9 mouse cellular contexts compared by ENCODE assay signal in genomic region chr7:131411941-131412270, GRCm38 (mm10). TPM values are rescaled to one million over a fixed set of nuclear protein-coding genes. Genes with fewer than 3 reads are reported as not detected.
DNase-seq lines count a peak whose midpoint lies in the region; ATAC-seq lines count a peak whose summit lies in the region.
"Had no signal": no experiment of that assay in that cellular context is flagged by ENCODE, and none has a peak within 500 bp of the region (broad histone marks: within the 10 kb centered on the region; RNA-seq: fewer than 3 reads in every experiment).

No protein-coding gene starts in this region.

- WGBS in hindbrain, embryonic 12.5 days: 77% methylated on average over 2 of the region's 2 CpGs
- WGBS in hindbrain, embryonic 10.5 days: 73% methylated on average over 2 of the region's 2 CpGs
- WGBS in midbrain, embryonic 13.5 days: 74% methylated on average over 2 of the region's 2 CpGs
- 75% methylated on average over 2 of the region's 2 CpGs for WGBS in midbrain, embryonic 10.5 days
- WGBS in limb, embryonic 11.5 days: 46% methylated on average over 2 of the region's 2 CpGs

- no peaks in the 10 kb centered on the region for H3K27me3 ChIP-seq in hindbrain, embryonic 12.5 days
- no peaks in the 10 kb centered on the region for H3K27me3 ChIP-seq in hindbrain, embryonic 10.5 days (ENCODE audit: insufficient read depth, poor library complexity, severe bottlenecking)
- no peaks in the 10 kb centered on the region for H3K27me3 ChIP-seq in midbrain, embryonic 13.5 days
- no peaks in the 10 kb centered on the region for H3K27me3 ChIP-seq in midbrain, embryonic 10.5 days (ENCODE audit: low read depth, poor library complexity, severe bottlenecking)
- H3K27me3 ChIP-seq in limb, embryonic 11.5 days (ENCODE audit: control insufficient read depth, insufficient read depth, low read length): no peaks in the 10 kb centered on the region

- no peak for ATAC-seq in hindbrain, embryonic 12.5 days (ENCODE audit: low FRiP score)
- no peak for ATAC-seq in midbrain, embryonic 13.5 days
- no peak for ATAC-seq in limb, embryonic 11.5 days (ENCODE audit: insufficient number of reproducible peaks, low FRiP score, low TSS enrichment, low read depth)
- ATAC-seq: activated CD4-positive, CD25-positive, alpha-beta regulatory T cell, adult 4 months had no signal

- H3K4me2 ChIP-seq in hindbrain, embryonic 12.5 days (replicated peaks): peak overlapping the region; percentile 55
- H3K4me2 ChIP-seq in midbrain, embryonic 13.5 days (replicated peaks): peak overlapping the region; percentile 64
- no peak overlapping the region for H3K4me2 ChIP-seq in limb, embryonic 11.5 days (ENCODE audit: low read depth, severe bottlenecking)

- H3K36me3 ChIP-seq in hindbrain, embryonic 12.5 days: no peaks in the 10 kb centered on the region
- no peaks in the 10 kb centered on the region for H3K36me3 ChIP-seq in hindbrain, embryonic 10.5 days
- H3K36me3 ChIP-seq in midbrain, embryonic 13.5 days: no peaks in the 10 kb centered on the region
- H3K36me3 ChIP-seq in midbrain, embryonic 10.5 days: no peaks in the 10 kb centered on the region
- no peaks in the 10 kb centered on the region for H3K36me3 ChIP-seq in limb, embryonic 11.5 days (ENCODE audit: control insufficient read depth, insufficient read depth, low read length)

- no peak overlapping the region for H3K9ac ChIP-seq in hindbrain, embryonic 12.5 days
- no peak overlapping the region for H3K9ac ChIP-seq in midbrain, embryonic 13.5 days (replicated peaks)
- H3K9ac ChIP-seq in limb, embryonic 11.5 days (ENCODE audit: low read length): no peak overlapping the region

- no peak overlapping the region for H3K27ac ChIP-seq in hindbrain, embryonic 12.5 days
- no peak overlapping the region for H3K27ac ChIP-seq in hindbrain, embryonic 10.5 days
- H3K27ac ChIP-seq in midbrain, embryonic 13.5 days: no peak overlapping the region
- H3K27ac ChIP-seq in midbrain, embryonic 10.5 days (replicated peaks): no peak overlapping the region
- no peak overlapping the region for H3K27ac ChIP-seq in limb, embryonic 11.5 days (replicated peaks; ENCODE audit: low read depth, low read length)

- no peaks in the 10 kb centered on the region for H3K9me3 ChIP-seq in hindbrain, embryonic 12.5 days (replicated peaks)
- no peaks in the 10 kb centered on the region for H3K9me3 ChIP-seq in hindbrain, embryonic 10.5 days
- H3K9me3 ChIP-seq in midbrain, embryonic 13.5 days: no peaks in the 10 kb centered on the region
- no peaks in the 10 kb centered on the region for H3K9me3 ChIP-seq in midbrain, embryonic 10.5 days (replicated peaks)
- H3K9me3 ChIP-seq in limb, embryonic 11.5 days (ENCODE audit: control insufficient read depth, low read length): no peaks in the 10 kb centered on the region

- no peak for DNase-seq in hindbrain, embryonic 10.5 days (ENCODE audit: low spot score)
- DNase-seq in midbrain, embryonic 10.5 days (ENCODE audit: low spot score): no peak
- no peak for DNase-seq in limb, embryonic 11.5 days (ENCODE audit: low spot score)
- no peak for DNase-seq in testis, postnatal 14 days (ENCODE audit: low spot score)
- DNase-seq in urinary bladder, adult 2 months (ENCODE audit: low spot score): no peak
- DNase-seq: thymus, postnatal 36 days had no signal

- H3K4me3 ChIP-seq in hindbrain, embryonic 12.5 days: no peak overlapping the region
- no peak overlapping the region for H3K4me3 ChIP-seq in hindbrain, embryonic 10.5 days
- H3K4me3 ChIP-seq in midbrain, embryonic 13.5 days (replicated peaks): no peak overlapping the region
- H3K4me3 ChIP-seq in midbrain, embryonic 10.5 days: no peak overlapping the region
- H3K4me3 ChIP-seq in limb, embryonic 11.5 days (ENCODE audit: low read depth, low read length): peak overlapping the region; percentile 99; the same call in 1 of the 2 replicates

- H3K4me1 ChIP-seq in hindbrain, embryonic 12.5 days: peaks cover 19% of the 10 kb centered on the region
- H3K4me1 ChIP-seq in hindbrain, embryonic 10.5 days (replicated peaks): peaks cover 22% of the 10 kb centered on the region
- H3K4me1 ChIP-seq in midbrain, embryonic 13.5 days (replicated peaks): peaks cover 41% of the 10 kb centered on the region
- peaks cover 22% of the 10 kb centered on the region for H3K4me1 ChIP-seq in midbrain, embryonic 10.5 days
- no peaks in the 10 kb centered on the region for H3K4me1 ChIP-seq in limb, embryonic 11.5 days (ENCODE audit: control insufficient read depth, insufficient read depth, low read length)

RNA-seq across cellular contexts. Expression of gene Acadsb, which starts 1.5 kb away (rescaled TPM):
- 107 and 111 TPM in 2 replicates for polyA plus RNA-seq in hindbrain, embryonic 12.5 days (2016; fragmentation: Nextera tagmentation; extraction: Ambion mirVana)
- 63.0 and 68.4 TPM in 2 replicates for polyA plus RNA-seq in hindbrain, embryonic 10.5 days (2016; fragmentation: Nextera tagmentation; extraction: Ambion mirVana)
- polyA plus RNA-seq in midbrain, embryonic 13.5 days (2015; fragmentation: Nextera tagmentation; extraction: Ambion mirVana): 100 and 102 TPM in 2 replicates
- 64.1 and 83.5 TPM in 2 replicates for polyA plus RNA-seq in midbrain, embryonic 10.5 days (2016; fragmentation: Nextera tagmentation; extraction: Ambion mirVana)
- polyA plus RNA-seq in limb, embryonic 11.5 days (2014; fragmentation: Nextera tagmentation; extraction: Ambion mirVana): 69.8 and 70.8 TPM in 2 replicates
- polyA plus RNA-seq in urinary bladder, adult 2 months (2012; rRNA removed): 43.6 and 55.7 TPM in 2 replicates

RNA-seq across cellular contexts. Expression of gene Ikzf5, which starts 1.6 kb away (rescaled TPM):
- 18.9 and 22.7 TPM in 2 replicates for polyA plus RNA-seq in hindbrain, embryonic 12.5 days (2016; fragmentation: Nextera tagmentation; extraction: Ambion mirVana)
- 15.2 and 16.3 TPM in 2 replicates for polyA plus RNA-seq in hindbrain, embryonic 10.5 days (2016; fragmentation: Nextera tagmentation; extraction: Ambion mirVana)
- polyA plus RNA-seq in midbrain, embryonic 13.5 days (2015; fragmentation: Nextera tagmentation; extraction: Ambion mirVana): 14.1 and 16.4 TPM in 2 replicates
- 15.6 and 18.7 TPM in 2 replicates for polyA plus RNA-seq in midbrain, embryonic 10.5 days (2016; fragmentation: Nextera tagmentation; extraction: Ambion mirVana)
- 26.8 and 27.7 TPM in 2 replicates for polyA plus RNA-seq in limb, embryonic 11.5 days (2014; fragmentation: Nextera tagmentation; extraction: Ambion mirVana)
- 14.4 and 15.2 TPM in 2 replicates for polyA plus RNA-seq in urinary bladder, adult 2 months (2012; rRNA removed)

RNA-seq across cellular contexts. Expression of gene Pstk, which starts 41.0 kb away (rescaled TPM):
- polyA plus RNA-seq in hindbrain, embryonic 12.5 days (2016; fragmentation: Nextera tagmentation; extraction: Ambion mirVana): 54.8 and 56.5 TPM in 2 replicates
- 68.1 and 70.9 TPM in 2 replicates for polyA plus RNA-seq in hindbrain, embryonic 10.5 days (2016; fragmentation: Nextera tagmentation; extraction: Ambion mirVana)
- 45.9 and 54.3 TPM in 2 replicates for polyA plus RNA-seq in midbrain, embryonic 13.5 days (2015; fragmentation: Nextera tagmentation; extraction: Ambion mirVana)
- 71.7 and 76.0 TPM in 2 replicates for polyA plus RNA-seq in midbrain, embryonic 10.5 days (2016; fragmentation: Nextera tagmentation; extraction: Ambion mirVana)
- polyA plus RNA-seq in limb, embryonic 11.5 days (2014; fragmentation: Nextera tagmentation; extraction: Ambion mirVana): 69.0 and 69.5 TPM in 2 replicates
- 47.4 and 49.2 TPM in 2 replicates for polyA plus RNA-seq in urinary bladder, adult 2 months (2012; rRNA removed)

RNA-seq across cellular contexts. Expression of gene 2310057M21Rik, which starts 49.3 kb away (rescaled TPM):
- 17.3 and 21.3 TPM in 2 replicates for polyA plus RNA-seq in hindbrain, embryonic 12.5 days (2016; fragmentation: Nextera tagmentation; extraction: Ambion mirVana)
- polyA plus RNA-seq in hindbrain, embryonic 10.5 days (2016; fragmentation: Nextera tagmentation; extraction: Ambion mirVana): 20.8 and 21.5 TPM in 2 replicates
- polyA plus RNA-seq in midbrain, embryonic 13.5 days (2015; fragmentation: Nextera tagmentation; extraction: Ambion mirVana): 21.2 and 23.3 TPM in 2 replicates
- polyA plus RNA-seq in midbrain, embryonic 10.5 days (2016; fragmentation: Nextera tagmentation; extraction: Ambion mirVana): 22.9 and 24.0 TPM in 2 replicates
- polyA plus RNA-seq in limb, embryonic 11.5 days (2014; fragmentation: Nextera tagmentation; extraction: Ambion mirVana): 18.6 and 24.3 TPM in 2 replicates
- polyA plus RNA-seq in urinary bladder, adult 2 months (2012; rRNA removed): 7.9 and 8.3 TPM in 2 replicates
